Mouse (Mus musculus) gastrocnemius, adult 2 months (tissue): Measurements from ENCODE around the gene Taf5l. TPM values are rescaled to one million over a fixed set of nuclear protein-coding genes. Genes with fewer than 3 reads are reported as not detected.

ENCODE experiments used
- DNase-seq: peaks from one replicate; pipeline ENCODE4 v3.0.0; 2022
- H3K27ac ChIP-seq: fragments of 200-600 bp; 2 replicates; pipeline ENCODE4 v1.8.1; 2022; ENCODE audit warnings: mild to moderate bottlenecking
- H3K4me3 ChIP-seq: fragments of 200-600 bp; 2 replicates; pipeline ENCODE4 v1.8.1; 2022; ENCODE audit warnings: mild to moderate bottlenecking, moderate library complexity
- CTCF ChIP-seq: fragments of 200-600 bp; IDR thresholded peaks from 2 replicates; pipeline ENCODE4 v1.8.1; 2022; ENCODE audit warnings: antibody characterized with exemption, mild to moderate bottlenecking, moderate library complexity
- intact Hi-C: fragments of 180-260 bp; cut with DNase I; formaldehyde crosslinking; loops from one replicate; pipeline ENCODE4 v1.15.1; 2025
- total RNA-seq, 2 experiments: library from RNA; stranded (reverse); gene quantifications; 2 replicates each; pipeline ENCODE4 v1.2.3; 2021

The Taf5l gene
- total RNA-seq, 2 experiments from 2014 or later = 14.6 to 15.2 TPM

DNA sequence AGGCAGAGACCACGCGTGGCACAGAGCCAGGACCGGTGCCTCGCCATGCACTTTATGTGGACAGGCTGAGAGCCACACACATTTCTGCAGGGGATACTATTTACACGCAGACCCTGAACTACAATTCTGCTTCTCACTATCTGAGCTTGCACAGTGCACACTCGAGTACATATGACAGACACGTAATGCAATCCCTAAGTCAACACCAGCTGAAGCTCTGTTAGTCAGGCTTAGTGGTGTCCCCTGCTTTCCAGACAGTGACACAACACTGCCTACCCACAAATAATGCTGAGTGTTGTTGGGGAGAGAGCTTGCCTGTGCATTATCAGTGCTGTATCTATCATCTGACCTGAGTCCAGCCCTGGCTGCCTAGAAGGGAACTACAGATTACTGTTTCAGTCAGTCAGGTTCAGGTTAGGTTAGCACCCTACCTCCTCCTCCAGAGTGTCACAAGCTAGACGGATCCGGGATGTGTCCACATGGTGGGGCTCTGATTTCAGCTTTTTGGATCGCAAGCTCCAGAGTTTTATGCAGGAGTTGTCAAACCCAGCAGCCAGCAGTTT is 18.6 kb downstream of the Taf5l start:
- DNase-seq = peak; percentile 44
- H3K27ac ChIP-seq = peak overlapping the region; percentile 79
- peak overlapping the region; percentile 7 for H3K4me3 ChIP-seq
- TF ChIP-seq CTCF = peak; percentile 36
- intact Hi-C loops = no loop called here

DNA sequence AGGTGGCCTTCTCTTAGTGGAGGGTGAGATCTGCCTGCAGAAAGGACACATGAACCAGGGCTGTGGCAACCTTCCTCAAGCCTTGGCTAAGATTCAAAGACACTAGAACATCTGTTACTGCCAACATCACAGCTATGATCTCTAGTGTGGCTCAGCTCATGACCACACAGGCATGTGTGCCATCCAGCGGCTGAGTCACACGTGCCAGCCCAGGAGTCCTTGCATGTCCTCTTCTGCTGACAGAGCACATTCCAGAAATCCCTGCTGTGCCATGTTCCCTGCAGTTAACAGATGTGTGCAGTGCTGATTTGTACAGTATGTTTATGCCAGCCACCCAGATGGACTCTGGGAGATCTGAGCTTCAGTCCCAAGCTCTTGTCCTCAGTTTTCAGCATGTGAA is 21.6 kb downstream of the Taf5l start:
- H3K4me3 ChIP-seq = no peak overlapping the region
- H3K27ac ChIP-seq = peak overlapping the region; percentile 74
- no peak for TF ChIP-seq CTCF
- intact Hi-C loops = no loop called here
- DNase-seq = peak; percentile 71

DNA sequence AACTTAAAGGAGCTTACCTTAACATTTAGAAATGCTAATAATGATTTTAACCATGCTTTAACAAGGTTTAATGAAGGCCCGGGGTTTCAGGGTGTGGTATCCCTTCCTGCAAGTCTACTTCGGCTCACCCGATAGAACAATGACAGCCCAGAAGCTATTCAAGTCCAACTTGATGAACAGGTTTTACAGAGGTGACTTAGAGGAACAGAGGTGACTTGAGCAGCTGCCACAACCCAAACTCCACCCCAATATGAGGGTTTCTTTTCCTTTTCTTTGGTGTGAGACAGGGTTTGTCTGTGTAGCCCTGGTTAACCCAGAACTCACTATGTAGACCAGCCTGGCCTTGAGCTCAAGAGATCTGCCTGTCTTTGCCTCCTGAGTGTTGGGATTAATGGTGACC is 27.2 kb downstream of the Taf5l start:
- H3K27ac ChIP-seq = no peak overlapping the region
- TF ChIP-seq CTCF = no peak
- DNase-seq = no peak
- no peak overlapping the region for H3K4me3 ChIP-seq
- intact Hi-C loops = no loop called here

GRCm38 (mm10) chr8:123993597-123993996 is 27.6 kb downstream of the Taf5l start:
- H3K27ac ChIP-seq = no peak overlapping the region
- no peak for DNase-seq
- H3K4me3 ChIP-seq = no peak overlapping the region
- intact Hi-C loops = no loop called here
- TF ChIP-seq CTCF = no peak

- intact Hi-C loops = no loop called here
- peak; percentile 39; the same call in 1 of the 2 replicates for TF ChIP-seq CTCF
- Histone ChIP-seq H3K4me3 (no peak overlapping the region), H3K27ac (no peak overlapping the region)
- no peak for DNase-seq
These were observed 28.6 kb downstream of the Taf5l start for GRCm38 (mm10) chr8:123992587-123992986.

DNA sequence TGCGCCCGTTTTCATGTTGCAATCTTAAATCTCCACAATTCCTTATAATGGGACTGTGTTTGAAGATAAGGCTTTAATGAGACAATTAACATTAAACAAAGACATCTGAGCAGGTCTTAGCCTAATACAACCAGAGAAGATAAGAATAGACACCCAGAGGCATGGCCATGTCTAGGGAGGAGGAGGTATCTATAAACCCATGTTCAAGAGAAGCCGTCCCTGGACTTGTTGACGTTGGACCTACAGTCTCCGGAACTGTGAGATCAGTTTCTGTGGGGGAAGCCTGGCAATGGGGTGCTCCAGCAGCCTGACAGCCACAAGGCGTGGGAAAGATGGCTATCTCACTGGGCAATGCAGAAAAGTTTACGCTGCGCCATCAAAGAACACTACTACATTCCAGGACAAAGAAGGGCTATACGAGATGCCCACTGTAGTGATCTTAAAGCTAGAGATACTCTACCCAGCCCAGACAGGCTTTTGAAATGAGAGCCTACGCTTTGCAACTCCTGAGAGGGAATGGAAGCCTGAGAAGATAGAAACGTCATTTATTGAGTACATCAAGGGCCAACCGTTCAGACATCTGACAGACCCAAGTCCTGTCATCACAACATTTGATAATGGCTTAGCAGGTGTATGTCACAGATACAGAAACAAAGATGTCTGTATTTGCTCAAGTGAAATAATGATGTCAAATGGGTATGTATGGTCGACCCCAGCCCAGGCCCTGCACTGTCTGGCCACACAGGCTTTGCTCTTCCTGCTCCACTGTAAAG is 30.7 kb downstream of the Taf5l start:
- H3K27ac ChIP-seq = no peak overlapping the region
- no peak for TF ChIP-seq CTCF
- intact Hi-C loops = no loop called here
- DNase-seq = no peak
- H3K4me3 ChIP-seq = no peak overlapping the region

GRCm38 (mm10) chr8:123989128-123989527 is 32.1 kb downstream of the Taf5l start:
- Histone ChIP-seq H3K27ac (no peak overlapping the region), H3K4me3 (no peak overlapping the region)
- no peak for DNase-seq
- intact Hi-C loops = no loop called here
- TF ChIP-seq CTCF = no peak

DNA sequence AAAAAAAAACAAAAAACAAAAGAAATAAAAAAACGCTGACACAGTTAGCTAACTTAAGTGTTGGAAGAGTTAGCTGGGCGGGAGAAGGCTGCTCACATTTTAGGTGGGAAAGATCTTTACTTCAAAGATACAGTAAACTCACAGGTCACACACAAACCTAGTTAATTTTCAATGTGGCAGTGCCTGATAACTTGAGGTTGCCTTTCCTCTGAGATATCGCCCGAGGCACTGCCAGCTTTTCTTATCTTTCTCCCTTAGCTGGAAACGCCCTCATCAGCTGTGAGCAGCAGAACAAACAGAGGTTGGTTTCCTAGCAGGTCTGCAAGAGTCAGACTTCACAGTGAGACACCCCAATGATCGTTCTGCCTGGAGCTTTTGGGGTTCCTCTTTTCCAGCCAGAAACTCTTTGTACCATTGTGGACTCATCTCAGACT is 32.6 kb downstream of the Taf5l start:
- intact Hi-C loops = no loop called here
- DNase-seq = no peak
- TF ChIP-seq CTCF = no peak
- no peak overlapping the region for H3K4me3 ChIP-seq
- H3K27ac ChIP-seq = no peak overlapping the region

DNA sequence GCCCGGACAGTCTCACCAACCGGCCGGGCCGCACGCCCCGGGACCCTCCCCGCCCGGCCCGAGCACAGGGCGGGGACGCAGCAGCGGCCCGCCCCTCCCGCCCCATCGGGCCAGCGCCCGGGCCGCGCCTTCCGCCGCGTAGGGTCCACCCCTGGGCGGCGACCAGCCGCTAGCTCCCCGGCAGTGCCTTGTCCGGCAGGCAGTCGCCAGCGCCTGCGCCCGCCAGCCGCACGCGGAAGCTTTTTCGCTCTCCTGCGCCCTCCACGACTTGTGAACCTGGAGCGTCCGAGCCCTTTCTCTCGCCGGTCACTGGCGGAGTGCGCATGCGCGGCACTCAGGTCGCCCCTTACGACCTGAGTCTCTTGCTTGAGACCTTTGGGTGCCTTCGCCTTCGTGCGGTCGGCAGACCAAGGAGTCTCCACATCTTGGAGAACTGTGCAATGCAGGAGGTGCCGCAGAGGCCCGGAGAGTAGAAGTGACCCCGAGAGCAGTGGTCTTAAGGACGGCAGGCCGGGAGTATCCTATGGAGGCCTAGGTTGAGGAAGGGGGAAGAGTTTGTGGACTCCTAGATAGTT is 38.3 kb downstream of the Taf5l start, which contains the start of gene Abcb10:
Gene Abcb10, minus strand, starts transcription at position 297 of the 575 bp plus-strand sequence.
- TF ChIP-seq CTCF = no peak; the same call in 1 of the 2 replicates
- peak; percentile 97 for DNase-seq
- Histone ChIP-seq H3K4me3 (peak within 1 kb of the TSS; percentile 94), H3K27ac (peak within 1 kb of the TSS; percentile 99)
- intact Hi-C loops = loop anchor here (5.0 kb wide), 1 partner anchor 39 kb away; the partner anchor contains the start of genes Taf5l and Urb2

DNA sequence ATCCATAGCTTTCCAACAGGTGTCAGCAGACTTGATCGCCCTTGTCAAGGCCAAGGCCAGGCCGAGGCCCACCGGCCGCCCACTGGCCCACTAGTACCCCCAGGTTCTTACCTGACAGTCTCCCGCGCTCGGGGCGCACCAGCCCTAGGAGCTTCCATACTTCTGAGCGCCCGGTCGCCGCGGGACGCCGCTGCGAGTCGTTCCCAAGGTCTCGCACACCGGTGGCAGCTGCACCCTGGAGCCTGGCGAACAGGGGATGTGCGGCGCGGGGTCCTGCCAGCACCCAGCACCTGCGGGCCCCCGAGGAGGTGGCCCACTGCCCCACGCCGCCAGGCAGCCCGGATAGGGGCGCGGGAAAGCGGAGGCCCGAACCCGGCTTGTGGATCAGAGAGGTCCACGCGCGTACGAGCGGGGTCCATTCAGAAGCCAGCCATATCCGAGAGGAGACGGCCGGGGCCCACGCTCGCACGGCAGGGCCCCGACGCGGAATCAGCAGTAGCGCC is 38.9 kb downstream of the Taf5l start:
- intact Hi-C loops = loop anchor here (5.0 kb wide), 1 partner anchor 40 kb away; the partner anchor contains the start of genes Taf5l and Urb2
- peak overlapping the region; percentile 99 for H3K27ac ChIP-seq
- DNase-seq = no peak
- H3K4me3 ChIP-seq = peak overlapping the region; percentile 94
- TF ChIP-seq CTCF = no peak

GRCm38 (mm10) chr8:123981674-123982073 is 39.5 kb downstream of the Taf5l start:
- H3K4me3 ChIP-seq = peak overlapping the region; percentile 94

GRCm38 (mm10) chr8:123980239-123980638 is 41.0 kb downstream of the Taf5l start:
- TF ChIP-seq CTCF = no peak
- no peak overlapping the region for H3K27ac ChIP-seq
- DNase-seq = no peak
- H3K4me3 ChIP-seq = no peak overlapping the region
- intact Hi-C loops = loop anchor here (5.0 kb wide), 1 partner anchor 42 kb away; the partner anchor contains the start of genes Taf5l and Urb2

More at GRCm38 (mm10) chr8:123981674-123982073, 39.5 kb downstream of the Taf5l start:
- H3K27ac ChIP-seq = 0 out of 2 replicates have a peak overlapping the region, but pooled peaks have one; percentile 2
- intact Hi-C loops = loop anchor here (5.0 kb wide), 1 partner anchor 41 kb away; the partner anchor contains the start of genes Taf5l and Urb2
- DNase-seq = no peak
- no peak for TF ChIP-seq CTCF

DNA sequence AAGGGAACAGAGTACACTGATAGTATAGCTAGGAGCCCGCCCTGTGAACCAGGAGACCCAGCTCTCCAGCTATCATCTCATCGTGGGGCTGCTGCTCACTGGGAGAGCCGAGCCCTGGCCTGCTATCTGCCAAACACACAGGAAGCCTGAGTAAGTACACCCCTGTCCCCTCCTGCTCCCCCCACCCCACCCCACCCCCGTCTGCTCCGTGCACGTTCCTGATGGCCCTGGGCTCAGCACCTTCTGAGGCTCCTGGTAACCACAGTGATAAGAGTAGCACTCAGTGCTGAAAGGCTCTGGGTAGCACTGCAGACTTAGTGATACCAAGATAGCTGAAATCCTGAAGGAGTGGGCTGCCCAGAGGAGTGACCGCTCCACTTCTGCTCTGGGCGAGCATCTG is 42.3 kb downstream of the Taf5l start:
- H3K27ac ChIP-seq = no peak overlapping the region
- no peak overlapping the region for H3K4me3 ChIP-seq
- intact Hi-C loops = no loop called here
- no peak for TF ChIP-seq CTCF
- DNase-seq = no peak
